Mouse (Mus musculus): ENCODE results near the gene Lsm11.
"Not testable (repeated sequence)": the region's sequence is repeated elsewhere in the genome, so short reads cannot be mapped to it uniquely, and the experiment has no call there.

The Lsm11 gene

GRCm38 (mm10) chr11:45881026-45881682, 63.6 kb downstream of the Lsm11 start:
- DNase-seq = no peak

GRCm38 (mm10) chr11:45879366-45879765, 65.4 kb downstream of the Lsm11 start:
- not testable (repeated sequence) for DNase-seq

All from right cerebral cortex, postnatal 14 days (tissue).